8 mouse cellular contexts compared by ENCODE assay signal in the genomic region with DNA sequence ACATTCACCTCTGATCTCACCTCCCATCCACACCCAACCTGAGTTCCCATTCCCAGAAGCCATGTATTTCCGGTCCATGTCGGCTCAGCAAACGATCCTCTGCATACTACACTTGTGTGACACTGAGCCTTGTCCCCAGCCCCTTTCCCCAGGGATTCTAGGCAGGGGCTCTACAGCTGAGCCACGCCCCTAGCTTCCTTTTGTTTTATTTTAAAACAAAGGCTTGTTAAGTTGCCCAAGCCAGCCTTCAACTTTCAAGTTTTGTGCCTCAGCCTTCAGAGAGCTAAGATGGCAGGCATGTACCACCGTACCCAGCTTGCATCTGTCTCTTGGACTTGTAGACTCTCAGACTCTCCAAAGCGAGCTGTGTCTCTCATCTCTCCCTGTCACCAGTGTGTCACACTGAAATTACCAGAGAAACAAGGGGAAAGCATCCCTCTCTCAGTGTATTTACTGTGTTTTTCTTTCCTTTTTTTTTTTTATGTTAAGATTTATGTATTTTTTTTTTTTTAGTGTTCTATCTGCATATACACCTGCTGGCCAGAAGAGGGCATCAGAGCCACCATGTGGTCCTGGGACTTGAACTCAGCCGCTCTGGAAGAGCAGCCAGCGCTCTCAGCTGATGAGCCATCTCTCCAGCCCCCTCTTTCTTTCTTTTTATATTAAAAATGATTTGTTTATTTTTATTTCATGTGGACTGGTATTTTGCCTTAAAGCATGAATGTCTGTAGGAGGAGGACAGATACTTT. TPM values are rescaled to one million over a fixed set of nuclear protein-coding genes. Genes with fewer than 3 reads are reported as not detected.
A peak's percentile ranks its signal among the peaks of the same experiment; 100 is the strongest.
DNase-seq lines count a peak whose midpoint lies in the region; ATAC-seq and TF ChIP-seq lines count a peak whose summit lies in the region.
"Had no signal": no experiment of that assay in that cellular context is flagged by ENCODE, and none has a peak within 500 bp of the region (broad histone marks: within the 10 kb centered on the region; RNA-seq: fewer than 3 reads in every experiment).

No protein-coding gene starts in this region.

- no peak overlapping the region for H3K4me3 ChIP-seq in layer of hippocampus, adult 2 months
- H3K4me3 ChIP-seq in ES-E14 (ENCODE audit: insufficient read depth in 1 of 2, low read depth in 1 of 2, low read length in 2 of 2, poor library complexity in 1 of 2, severe bottlenecking in 1 of 2): no peak overlapping the region

- ATAC-seq in granulocyte monocyte progenitor cell, adult 5-6 weeks (replicated peaks; ENCODE audit: poor library complexity, severe bottlenecking): peak; percentile 60

- no peaks in the 10 kb centered on the region for H3K9me3 ChIP-seq in ES-E14 (ENCODE audit: control insufficient read depth, insufficient read depth, low read depth, low read length)

- H3K27ac ChIP-seq in layer of hippocampus, adult 2 months: no peak overlapping the region
- H3K27ac ChIP-seq in ES-E14 (ENCODE audit: insufficient read depth, low read depth, low read length, poor library complexity, severe bottlenecking): no peak overlapping the region

- H3K4me1 ChIP-seq in ES-E14 (ENCODE audit: control insufficient read depth in 2 of 2, insufficient read depth in 2 of 2, low read length in 2 of 2, poor library complexity in 1 of 2): no peaks in the 10 kb centered on the region

- peak; percentile 84 for TF ChIP-seq CTCF in layer of hippocampus, adult 2 months (conservative IDR thresholded peaks at IDR 0.05)

- DNase-seq in layer of hippocampus, adult 2 months (ENCODE audit: low spot score in 2 of 2): no peak
- no peak for DNase-seq in layer of hippocampus, adult 9-11 months
- DNase-seq in CD4-positive helper T cell, adult 2 months (ENCODE audit: low read depth, low spot score): peak; percentile 58
- no peak for DNase-seq in ES-E14 (ENCODE audit: low read depth, low spot score)
- DNase-seq in left cerebral cortex, postnatal 25 days (ENCODE audit: low spot score in 2 of 2): no peak
- no peak for DNase-seq in frontal cortex, postnatal 25 days (ENCODE audit: low spot score in 2 of 2)
- DNase-seq: heart, adult 18-20 months had no signal

- H3K9ac ChIP-seq in ES-E14 (ENCODE audit: insufficient read depth, low read depth, low read length, poor library complexity, severe bottlenecking): no peak overlapping the region

- H3K36me3 ChIP-seq in ES-E14 (ENCODE audit: control insufficient read depth, insufficient read depth, low read length, poor library complexity, severe bottlenecking): no peaks in the 10 kb centered on the region

- in situ Hi-C loops in ES-E14 (cut with MboI; ENCODE audit: low sequenced_read_pairs in 2 of 2, unreplicated experiment in 2 of 2): loop anchor here in 1 of 2 experiments (10.0 kb wide), 1 partner anchor 96 kb away; no protein-coding TSS in a partner anchor

- intact Hi-C loops in left cerebral cortex, postnatal 25 days (cut with DNase I): loop anchor here (10.0 kb wide), 1 partner anchor 256 kb away; no protein-coding TSS in a partner anchor

TF ChIP-seq in ES-E14, 5 proteins besides CTCF, POLR2A, EP300 and RAD21:
- TF ChIP-seq ZNF384 (IDR thresholded peaks at IDR 0.05; ENCODE audit: low read depth, low read length) (peak; percentile 94), ZC3H11A (IDR thresholded peaks at IDR 0.05; ENCODE audit: borderline replicate concordance, low read depth, low read length) (no peak)

RNA-seq across cellular contexts. Expression of gene Olfm2, which starts 7.7 kb away (rescaled TPM):
- 10 to 100 TPM; 31.6 to 37.6 TPM for total RNA-seq in layer of hippocampus, adult 2 months (2021)
- total RNA-seq in ES-E14 (2012; rRNA removed): 2.2 and 2.9 TPM in 2 replicates
- total RNA-seq in granulocyte monocyte progenitor cell, adult 5-6 weeks (2014; fragmentation: Nextera tagmentation): not detected in 2 replicates
- 0.09 TPM in 1 of 2 replicates, not detected in the other for total RNA-seq in granulocyte monocyte progenitor cell, adult 5-6 weeks (2017)
- 100 to 1,000 TPM; 171 to 195 TPM for total RNA-seq in left cerebral cortex, postnatal 25 days (2021)
